Mouse (Mus musculus) Patski (cell line): ENCODE results near the gene Fyn. TPM values are rescaled to one million over a fixed set of nuclear protein-coding genes. Genes with fewer than 3 reads are reported as not detected.

Source experiments
- ATAC-seq: fragments of 100-300 bp; one replicate; pipeline ENCODE4 v1.8.0; 2021
- CTCF ChIA-PET: fragments of 350-600 bp; sonication (Branson Sonifier 250); formaldehyde crosslinking; loops from one replicate; lab custom pipeline; 2022; ENCODE audit warnings: inconsistent platforms; lab: Charles Lee
- POLR2A ChIA-PET: fragments of 350-600 bp; sonication (Branson Sonifier 250); formaldehyde crosslinking; loops from one replicate; lab custom pipeline; 2022; ENCODE audit warnings: antibody characterized with exemption, inconsistent platforms; lab: Charles Lee
- DNase-seq: peaks from one replicate; pipeline ENCODE4 v3.0.0-alpha.2; 2011; ENCODE audit warnings: low read depth, low spot score
- H3K27me3 ChIP-seq: fragments of 371-371 bp; one replicate; pipeline ENCODE4 v1.5.1; 2021
- CTCF ChIP-seq: fragments of 100-300 bp; IDR thresholded peaks from one replicate; pipeline ENCODE4 v1.5.1; 2021
- in situ Hi-C: fragments of 300-500 bp; cut with MboI; formaldehyde crosslinking; loops from 3 replicates; pipeline ENCODE4 v1.11.1; 2018; ENCODE audit warnings: low pct_unique_long_range_greater_than_20kb, mixed read lengths
- polyA plus RNA-seq: library from polyadenylated mRNA; unstranded; gene quantifications from one replicate; pipeline ENCODE4 v1.2.3, GENCODE M21; 2021

The Fyn gene
- polyA plus RNA-seq, 1 experiment from 2014 or later = 64.4 TPM

GRCm38 (mm10) chr10:39377219-39377618, 8.6 kb downstream of the Fyn start:
- CTCF ChIA-PET = no interaction called here
- no peak for ATAC-seq
- in situ Hi-C loops = no loop called here
- no peak for TF ChIP-seq CTCF
- H3K27me3 ChIP-seq = no peaks in the 10 kb centered on the region
- DNase-seq = no peak
- POLR2A ChIA-PET = no interaction called here

- POLR2A ChIA-PET = no interaction called here
These were observed 9.5 kb downstream of the Fyn start for GRCm38 (mm10) chr10:39378025-39378603.

GRCm38 (mm10) chr10:39379287-39379686, 10.6 kb downstream of the Fyn start:
- in situ Hi-C loops = no loop called here
- no peaks in the 10 kb centered on the region for H3K27me3 ChIP-seq
- ChIA-PET POLR2A (interaction anchor here (0.7 kb wide), 1 partner anchor 309 kb away, joined by 3 read pairs; no protein-coding TSS in a partner anchor), CTCF (interaction anchor here (1.1 kb wide), 1 partner anchor 117 kb away, joined by 3 read pairs; no protein-coding TSS in a partner anchor)
- TF ChIP-seq CTCF = no peak
- DNase-seq (no peak), ATAC-seq (no peak)

More at GRCm38 (mm10) chr10:39378025-39378603, 9.5 kb downstream of the Fyn start:
- CTCF ChIA-PET = interaction anchor here (1.1 kb wide), 1 partner anchor 116 kb away, joined by 3 read pairs; no protein-coding TSS in a partner anchor
- TF ChIP-seq CTCF = no peak
- ATAC-seq (no peak), DNase-seq (no peak)
- in situ Hi-C loops = no loop called here
- no peaks in the 10 kb centered on the region for H3K27me3 ChIP-seq

- ATAC-seq = no peak
- TF ChIP-seq CTCF = no peak
- DNase-seq = no peak
- in situ Hi-C loops = no loop called here
- H3K27me3 ChIP-seq = no peaks in the 10 kb centered on the region
- POLR2A ChIA-PET = no interaction called here
- CTCF ChIA-PET = no interaction called here
These were observed 11.2 kb downstream of the Fyn start for GRCm38 (mm10) chr10:39379721-39380370.

- H3K27me3 ChIP-seq = no peaks in the 10 kb centered on the region
- CTCF ChIA-PET = interaction anchor here (1.2 kb wide), 1 partner anchor 11 kb away, joined by 3 read pairs; no protein-coding TSS in a partner anchor
- no peak for TF ChIP-seq CTCF
- ATAC-seq = no peak
- POLR2A ChIA-PET = no interaction called here
- no peak for DNase-seq
- in situ Hi-C loops = no loop called here
These were observed 16.6 kb downstream of the Fyn start for GRCm38 (mm10) chr10:39385259-39385658.

GRCm38 (mm10) chr10:39386203-39386602, 17.5 kb downstream of the Fyn start:
- ATAC-seq = no peak
- no peaks in the 10 kb centered on the region for H3K27me3 ChIP-seq
- no peak for TF ChIP-seq CTCF
- ChIA-PET CTCF (no interaction called here), POLR2A (no interaction called here)
- DNase-seq = no peak
- in situ Hi-C loops = no loop called here

- TF ChIP-seq CTCF = no peak
- in situ Hi-C loops = no loop called here
- no peaks in the 10 kb centered on the region for H3K27me3 ChIP-seq
- ATAC-seq (no peak), DNase-seq (no peak)
- POLR2A ChIA-PET = no interaction called here
- CTCF ChIA-PET = no interaction called here
These were observed 18.4 kb downstream of the Fyn start for GRCm38 (mm10) chr10:39387024-39387423.

GRCm38 (mm10) chr10:39387556-39387955, 18.9 kb downstream of the Fyn start:
- ATAC-seq = no peak
- POLR2A ChIA-PET = no interaction called here

GRCm38 (mm10) chr10:39388144-39388543, 19.5 kb downstream of the Fyn start:
- DNase-seq (no peak), ATAC-seq (no peak)
- POLR2A ChIA-PET = no interaction called here
- TF ChIP-seq CTCF = no peak
- CTCF ChIA-PET = no interaction called here
- no peaks in the 10 kb centered on the region for H3K27me3 ChIP-seq
- in situ Hi-C loops = no loop called here

More at GRCm38 (mm10) chr10:39387556-39387955, 18.9 kb downstream of the Fyn start:
- no peak for DNase-seq
- CTCF ChIA-PET = no interaction called here
- in situ Hi-C loops = no loop called here
- no peak for TF ChIP-seq CTCF
- no peaks in the 10 kb centered on the region for H3K27me3 ChIP-seq

GRCm38 (mm10) chr10:39389451-39389891, 20.8 kb downstream of the Fyn start:
- no peak for TF ChIP-seq CTCF
- H3K27me3 ChIP-seq = no peaks in the 10 kb centered on the region
- POLR2A ChIA-PET = no interaction called here
- in situ Hi-C loops = no loop called here
- CTCF ChIA-PET = interaction anchor here (1.1 kb wide), 1 partner anchor 17 kb away, joined by 3 read pairs; no protein-coding TSS in a partner anchor
- DNase-seq (no peak), ATAC-seq (no peak)

- no peak for TF ChIP-seq CTCF
- ChIA-PET CTCF (interaction anchor here (1.0 kb wide), 1 partner anchor 17 kb away, joined by 3 read pairs; no protein-coding TSS in a partner anchor), POLR2A (interaction anchor here (0.6 kb wide), 1 partner anchor 1251 kb away, joined by 4 read pairs; no protein-coding TSS in a partner anchor)
- no peak for ATAC-seq
- H3K27me3 ChIP-seq = no peaks in the 10 kb centered on the region
- DNase-seq = no peak
- in situ Hi-C loops = no loop called here
These were observed 21.9 kb downstream of the Fyn start for GRCm38 (mm10) chr10:39390541-39390940.
